Mouse (Mus musculus): Measurements from ENCODE around the gene P3h1. TPM values are rescaled to one million over a fixed set of nuclear protein-coding genes. Genes with fewer than 3 reads are reported as not detected.
A peak's percentile ranks its signal among the peaks of the same experiment; 100 is the strongest.

The P3h1 gene
- polyA plus RNA-seq, 1 experiment from 2014 or later = 8.3 TPM

- H3K27ac ChIP-seq (replicated peaks) = peak overlapping the region; percentile 89
- H3K9ac ChIP-seq (replicated peaks) = peak overlapping the region; percentile 90
- peaks cover 44% of the 10 kb centered on the region for H3K4me1 ChIP-seq
- 0 out of 2 replicates have a peak, but pooled peaks have one; percentile 17 for ATAC-seq (replicated peaks)
- peaks cover 13% of the 10 kb centered on the region for H3K36me3 ChIP-seq
- WGBS = under 1% methylated on average over 24 of the region's 24 CpGs
- peak overlapping the region; percentile 68 for H3K4me2 ChIP-seq (replicated peaks)
- no peaks in the 10 kb centered on the region for H3K27me3 ChIP-seq
- peak overlapping the region; percentile 70 for H3K4me3 ChIP-seq
- no peaks in the 10 kb centered on the region for H3K9me3 ChIP-seq
These were observed 60.3 kb downstream of the P3h1 start for GRCm38 (mm10) chr4:119292771-119293573.

DNA sequence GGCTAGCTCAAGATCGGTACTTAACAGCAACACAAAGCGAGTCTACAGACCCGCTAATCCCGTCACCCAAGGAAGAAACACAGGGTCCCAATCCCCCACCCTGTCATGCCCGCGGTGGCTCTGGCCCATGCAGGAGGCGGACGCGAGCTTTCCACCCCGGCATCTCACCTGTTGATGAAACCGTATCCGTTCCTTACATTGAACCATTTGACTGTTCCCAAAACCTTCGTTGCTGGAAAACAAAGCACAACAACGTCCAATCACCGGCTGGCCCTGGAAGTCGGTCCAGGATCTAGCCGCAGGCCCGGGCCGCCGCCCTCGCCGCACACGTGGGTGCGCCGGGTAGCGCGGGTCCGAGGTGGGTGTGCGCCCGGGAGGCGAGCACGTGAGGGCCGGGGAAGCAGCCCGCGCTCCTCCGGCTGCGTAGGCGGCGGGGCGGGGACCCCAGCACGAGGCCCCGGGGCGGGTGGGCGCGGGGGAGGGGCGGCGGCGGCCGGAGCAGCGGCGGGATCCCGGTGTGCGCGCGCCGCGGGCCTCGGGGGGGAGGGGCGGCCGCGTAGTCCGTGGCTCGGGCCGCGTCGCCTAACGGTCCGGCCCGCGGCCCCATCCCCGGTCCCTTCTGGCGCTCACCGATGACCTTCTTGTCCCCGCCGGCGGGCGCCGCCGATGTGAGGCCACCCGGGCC, 61.0 kb downstream of the P3h1 start:
- H3K4me1 ChIP-seq = peaks cover 40% of the 10 kb centered on the region
- H3K4me2 ChIP-seq (replicated peaks) = peak overlapping the region; percentile 68
- peak overlapping the region; percentile 90 for H3K9ac ChIP-seq (replicated peaks)
- no peaks in the 10 kb centered on the region for H3K9me3 ChIP-seq
- H3K27me3 ChIP-seq = no peaks in the 10 kb centered on the region
- H3K36me3 ChIP-seq = peaks cover 10% of the 10 kb centered on the region
- WGBS = under 1% methylated on average over 59 of the region's 80 CpGs
- peak overlapping the region; percentile 70 for H3K4me3 ChIP-seq
- peak overlapping the region; percentile 89 for H3K27ac ChIP-seq (replicated peaks)
- ATAC-seq (replicated peaks) = peak; percentile 20

- H3K4me2 ChIP-seq (replicated peaks) = peak within 1 kb of the TSS; percentile 68
- WGBS = 0% methylated on average over 58 of the region's 61 CpGs
- H3K4me1 ChIP-seq = peaks cover 37% of the 10 kb centered on the region
- peak; percentile 100 for ATAC-seq (replicated peaks)
- no peaks in the 10 kb centered on the region for H3K9me3 ChIP-seq
- peak within 1 kb of the TSS; percentile 96 for H3K27ac ChIP-seq (replicated peaks)
- peak within 1 kb of the TSS; percentile 70 for H3K4me3 ChIP-seq
- peak within 1 kb of the TSS; percentile 90 for H3K9ac ChIP-seq (replicated peaks)
- H3K36me3 ChIP-seq = peaks cover 7% of the 10 kb centered on the region
- no peaks in the 10 kb centered on the region for H3K27me3 ChIP-seq
These were observed 61.9 kb downstream of the P3h1 start, which contains the start of gene Ybx1 for GRCm38 (mm10) chr4:119294415-119295133. Gene Ybx1, minus strand, starts transcription at chr4:119294604.

DNA sequence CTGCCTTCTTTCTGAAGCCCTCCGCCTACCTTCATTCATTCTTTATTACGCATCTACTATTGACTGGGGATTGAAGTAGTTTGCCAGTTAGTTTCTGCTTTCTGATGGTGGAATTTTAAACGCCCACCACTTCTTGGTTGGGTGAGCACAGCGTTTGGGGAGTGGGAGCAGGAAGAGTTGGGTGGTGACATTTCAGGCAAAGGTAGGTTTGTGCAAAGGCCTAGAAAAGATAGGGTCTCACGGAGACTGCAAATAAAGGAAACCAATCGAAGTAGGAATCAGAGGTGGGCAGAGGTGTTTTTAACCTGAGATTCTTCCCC, 62.4 kb downstream of the P3h1 start:
- Histone ChIP-seq H3K36me3 (peaks cover 7% of the 10 kb centered on the region), H3K4me1 (peaks cover 32% of the 10 kb centered on the region), H3K27ac (replicated peaks) (peak overlapping the region; percentile 96), H3K9ac (replicated peaks) (peak overlapping the region; percentile 85), H3K9me3 (no peaks in the 10 kb centered on the region), H3K4me3 (peak overlapping the region; percentile 70), H3K27me3 (no peaks in the 10 kb centered on the region), H3K4me2 (replicated peaks) (peak overlapping the region; percentile 48)
- 4% methylated on average over 6 of the region's 6 CpGs for WGBS
- no peak for ATAC-seq (replicated peaks)

DNA sequence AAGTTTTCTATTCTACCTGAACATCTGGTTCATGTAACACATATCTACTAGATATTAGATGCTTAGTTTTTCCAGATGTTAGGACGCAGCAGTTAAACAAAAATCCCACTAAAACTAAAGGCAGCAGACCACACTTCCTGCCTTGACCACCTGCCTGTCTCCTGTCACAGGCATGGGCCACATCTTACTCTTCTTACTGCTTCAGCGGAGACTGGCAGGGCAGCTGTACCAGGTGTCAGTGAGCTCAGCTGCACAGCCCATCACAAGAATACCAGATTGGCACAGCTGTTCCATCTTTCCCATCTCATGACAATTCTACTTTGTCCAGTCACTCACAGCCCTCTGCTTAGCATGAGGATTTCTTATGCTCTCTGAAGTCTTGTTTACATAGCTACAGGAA, 64.6 kb downstream of the P3h1 start:
- H3K4me1 ChIP-seq = peaks cover 10% of the 10 kb centered on the region
- no peak overlapping the region for H3K4me2 ChIP-seq (replicated peaks)
- H3K9ac ChIP-seq (replicated peaks) = no peak overlapping the region
- H3K27ac ChIP-seq (replicated peaks) = no peak overlapping the region
- WGBS = 82% methylated on average over 2 of the region's 2 CpGs
- H3K4me3 ChIP-seq = no peak overlapping the region
- no peaks in the 10 kb centered on the region for H3K27me3 ChIP-seq
- H3K36me3 ChIP-seq = no peaks in the 10 kb centered on the region
- no peak for ATAC-seq (replicated peaks)
- no peaks in the 10 kb centered on the region for H3K9me3 ChIP-seq

Other genes with a start within 250 kb of the P3h1 start
- gene Slc2a1, start 124.2 kb upstream of the P3h1 start, polyA plus RNA-seq (2015; fragmentation: Nextera tagmentation; extraction: Ambion mirVana) = 89.5 and 89.7 TPM in 2 replicates
- 5.0 and 5.4 TPM in 2 replicates for gene Zfp691, start 58.7 kb upstream of the P3h1 start, polyA plus RNA-seq (2015; fragmentation: Nextera tagmentation; extraction: Ambion mirVana)
- gene Ermap, start 42.9 kb upstream of the P3h1 start, polyA plus RNA-seq (2015; fragmentation: Nextera tagmentation; extraction: Ambion mirVana) = 0.27 and 0.61 TPM in 2 replicates
- gene Svbp, start 37.6 kb upstream of the P3h1 start, polyA plus RNA-seq (2015; fragmentation: Nextera tagmentation; extraction: Ambion mirVana) = 256 and 267 TPM in 2 replicates
- 0.17 and 0.78 TPM in 2 replicates for gene Tmem269, start 14.7 kb upstream of the P3h1 start, polyA plus RNA-seq (2015; fragmentation: Nextera tagmentation; extraction: Ambion mirVana)
- gene AU022252, start 203 bp upstream of the P3h1 start, polyA plus RNA-seq (2015; fragmentation: Nextera tagmentation; extraction: Ambion mirVana) = 31.5 and 32.8 TPM in 2 replicates
- gene Cldn19, start 22.5 kb downstream of the P3h1 start, polyA plus RNA-seq (2015; fragmentation: Nextera tagmentation; extraction: Ambion mirVana) = 0.70 and 1.0 TPM in 2 replicates
- gene Ybx1, start 61.7 kb downstream of the P3h1 start, polyA plus RNA-seq (2015; fragmentation: Nextera tagmentation; extraction: Ambion mirVana) = 950 and 958 TPM in 2 replicates
- gene Ppih, start 87.6 kb downstream of the P3h1 start, polyA plus RNA-seq (2015; fragmentation: Nextera tagmentation; extraction: Ambion mirVana) = 65.3 and 76.6 TPM in 2 replicates
- 10.6 and 13.0 TPM in 2 replicates for gene Ccdc30, start 182.6 kb downstream of the P3h1 start, polyA plus RNA-seq (2015; fragmentation: Nextera tagmentation; extraction: Ambion mirVana)
- gene Ppcs, start 189.5 kb downstream of the P3h1 start, polyA plus RNA-seq (2015; fragmentation: Nextera tagmentation; extraction: Ambion mirVana) = 16.7 and 17.7 TPM in 2 replicates
- gene Zmynd12, start 189.9 kb downstream of the P3h1 start, polyA plus RNA-seq (2015; fragmentation: Nextera tagmentation; extraction: Ambion mirVana) = 0.27 and 0.57 TPM in 2 replicates